Mouse (Mus musculus): ENCODE measurements around the gene Tet2. TPM values are rescaled to one million over a fixed set of nuclear protein-coding genes. Genes with fewer than 3 reads are reported as not detected.
A peak's percentile ranks its signal among the peaks of the same experiment; 100 is the strongest.
"Not testable (repeated sequence)": the region's sequence is repeated elsewhere in the genome, so short reads cannot be mapped to it uniquely, and the experiment has no call there.

Tet2 gene
- polyA plus RNA-seq, 1 experiment from 2014 or later, result 8.2 TPM

GRCm38 (mm10) chr3:133543101-133544020, 1.6 kb downstream of the Tet2 start:
- H3K36me3 ChIP-seq (ENCODE audit: control insufficient read depth, insufficient read depth, low read length), result peaks cover 3% of the 10 kb centered on the region
- ATAC-seq (replicated peaks; ENCODE audit: low FRiP score) (peak; percentile 7; the same call in 1 of the 2 replicates), DNase-seq (ENCODE audit: low spot score) (peak; percentile 56)
- H3K4me1 ChIP-seq (replicated peaks; ENCODE audit: control insufficient read depth, insufficient read depth, low read length), result no peaks in the 10 kb centered on the region
- peak overlapping the region; percentile 80 for H3K4me2 ChIP-seq
- WGBS, result 1% methylated on average over 21 of the region's 21 CpGs
- peak overlapping the region; percentile 79 for H3K9ac ChIP-seq (ENCODE audit: low read depth, low read length)
- no peaks in the 10 kb centered on the region for H3K9me3 ChIP-seq (ENCODE audit: control insufficient read depth, low read length)
- H3K4me3 ChIP-seq (ENCODE audit: low read depth, low read length), result peak overlapping the region; percentile 85
- peak overlapping the region; percentile 82 for H3K27ac ChIP-seq (ENCODE audit: low read depth, low read length)
- no peaks in the 10 kb centered on the region for H3K27me3 ChIP-seq (replicated peaks; ENCODE audit: control insufficient read depth, insufficient read depth, low read length)

- H3K4me2 ChIP-seq, result peak overlapping the region; percentile 80; the same call in 1 of the 2 replicates
- no peak overlapping the region for H3K4me3 ChIP-seq (ENCODE audit: low read depth, low read length)
- ATAC-seq (replicated peaks; ENCODE audit: low FRiP score), result no peak
Observed at GRCm38 (mm10) chr3:133542084-133542483, 2.9 kb downstream of the Tet2 start.

GRCm38 (mm10) chr3:133541000-133541399, 3.9 kb downstream of the Tet2 start:
- H3K4me1 ChIP-seq (replicated peaks; ENCODE audit: control insufficient read depth, insufficient read depth, low read length), result no peaks in the 10 kb centered on the region
- H3K9ac ChIP-seq (ENCODE audit: low read depth, low read length), result no peak overlapping the region

More at GRCm38 (mm10) chr3:133542084-133542483, 2.9 kb downstream of the Tet2 start:
- Histone ChIP-seq H3K36me3 (ENCODE audit: control insufficient read depth, insufficient read depth, low read length) (peaks cover 3% of the 10 kb centered on the region), H3K27ac (ENCODE audit: low read depth, low read length) (no peak overlapping the region), H3K9me3 (ENCODE audit: control insufficient read depth, low read length) (no peaks in the 10 kb centered on the region), H3K4me1 (replicated peaks; ENCODE audit: control insufficient read depth, insufficient read depth, low read length) (no peaks in the 10 kb centered on the region), H3K27me3 (replicated peaks; ENCODE audit: control insufficient read depth, insufficient read depth, low read length) (no peaks in the 10 kb centered on the region), H3K9ac (ENCODE audit: low read depth, low read length) (no peak overlapping the region)
- DNase-seq (ENCODE audit: low spot score), result no peak

GRCm38 (mm10) chr3:133539991-133540390, 4.9 kb downstream of the Tet2 start:
- DNase-seq (ENCODE audit: low spot score), result no peak
- WGBS, result 84% methylated on average over 4 of the region's 4 CpGs
- H3K36me3 ChIP-seq (ENCODE audit: control insufficient read depth, insufficient read depth, low read length), result peaks cover 3% of the 10 kb centered on the region
- H3K9me3 ChIP-seq (ENCODE audit: control insufficient read depth, low read length), result no peaks in the 10 kb centered on the region
- no peak for ATAC-seq (replicated peaks; ENCODE audit: low FRiP score)
- H3K27me3 ChIP-seq (replicated peaks; ENCODE audit: control insufficient read depth, insufficient read depth, low read length), result no peaks in the 10 kb centered on the region
- H3K4me2 ChIP-seq, result no peak overlapping the region
- no peak overlapping the region for H3K27ac ChIP-seq (ENCODE audit: low read depth, low read length)
- H3K4me3 ChIP-seq (ENCODE audit: low read depth, low read length), result no peak overlapping the region
- H3K9ac ChIP-seq (ENCODE audit: low read depth, low read length), result no peak overlapping the region
- no peaks in the 10 kb centered on the region for H3K4me1 ChIP-seq (replicated peaks; ENCODE audit: control insufficient read depth, insufficient read depth, low read length)

More at GRCm38 (mm10) chr3:133541000-133541399, 3.9 kb downstream of the Tet2 start:
- ATAC-seq (replicated peaks; ENCODE audit: low FRiP score), result no peak
- peaks cover 3% of the 10 kb centered on the region for H3K36me3 ChIP-seq (ENCODE audit: control insufficient read depth, insufficient read depth, low read length)
- H3K27me3 ChIP-seq (replicated peaks; ENCODE audit: control insufficient read depth, insufficient read depth, low read length), result no peaks in the 10 kb centered on the region
- H3K9me3 ChIP-seq (ENCODE audit: control insufficient read depth, low read length), result no peaks in the 10 kb centered on the region
- H3K4me2 ChIP-seq, result no peak overlapping the region
- DNase-seq (ENCODE audit: low spot score), result no peak
- no peak overlapping the region for H3K27ac ChIP-seq (ENCODE audit: low read depth, low read length)
- no peak overlapping the region for H3K4me3 ChIP-seq (ENCODE audit: low read depth, low read length)

- 82% methylated on average over 4 of the region's 4 CpGs for WGBS
- H3K9ac ChIP-seq (ENCODE audit: low read depth, low read length); H3K4me2 ChIP-seq; H3K4me1 ChIP-seq (replicated peaks; ENCODE audit: control insufficient read depth, insufficient read depth, low read length); H3K36me3 ChIP-seq (ENCODE audit: control insufficient read depth, insufficient read depth, low read length); H3K27me3 ChIP-seq (replicated peaks; ENCODE audit: control insufficient read depth, insufficient read depth, low read length); H3K4me3 ChIP-seq (ENCODE audit: low read depth, low read length); H3K9me3 ChIP-seq (ENCODE audit: control insufficient read depth, low read length); H3K27ac ChIP-seq (ENCODE audit: low read depth, low read length); ATAC-seq (replicated peaks; ENCODE audit: low FRiP score); DNase-seq (ENCODE audit: low spot score): not testable (repeated sequence)
Observed at GRCm38 (mm10) chr3:133538499-133538898, 6.4 kb downstream of the Tet2 start.

GRCm38 (mm10) chr3:133535644-133536043, 9.3 kb downstream of the Tet2 start:
- no peaks in the 10 kb centered on the region for H3K27me3 ChIP-seq (replicated peaks; ENCODE audit: control insufficient read depth, insufficient read depth, low read length)
- 82% methylated on average over 6 of the region's 6 CpGs for WGBS

GRCm38 (mm10) chr3:133534066-133534465, 10.9 kb downstream of the Tet2 start:
- WGBS, result 49% methylated on average over 6 of the region's 6 CpGs
- Histone ChIP-seq H3K9me3 (ENCODE audit: control insufficient read depth, low read length) (no peaks in the 10 kb centered on the region), H3K9ac (ENCODE audit: low read depth, low read length) (no peak overlapping the region), H3K4me2 (no peak overlapping the region), H3K4me3 (ENCODE audit: low read depth, low read length) (no peak overlapping the region), H3K36me3 (ENCODE audit: control insufficient read depth, insufficient read depth, low read length) (peaks cover 3% of the 10 kb centered on the region), H3K4me1 (replicated peaks; ENCODE audit: control insufficient read depth, insufficient read depth, low read length) (no peaks in the 10 kb centered on the region; the same call in 1 of the 2 replicates), H3K27ac (ENCODE audit: low read depth, low read length) (no peak overlapping the region), H3K27me3 (replicated peaks; ENCODE audit: control insufficient read depth, insufficient read depth, low read length) (no peaks in the 10 kb centered on the region)
- DNase-seq (ENCODE audit: low spot score) (no peak), ATAC-seq (replicated peaks; ENCODE audit: low FRiP score) (no peak)

More at GRCm38 (mm10) chr3:133535644-133536043, 9.3 kb downstream of the Tet2 start:
- Histone ChIP-seq H3K27ac (ENCODE audit: low read depth, low read length) (no peak overlapping the region), H3K4me2 (no peak overlapping the region), H3K9me3 (ENCODE audit: control insufficient read depth, low read length) (no peaks in the 10 kb centered on the region), H3K9ac (ENCODE audit: low read depth, low read length) (no peak overlapping the region), H3K36me3 (ENCODE audit: control insufficient read depth, insufficient read depth, low read length) (peaks cover 3% of the 10 kb centered on the region), H3K4me3 (ENCODE audit: low read depth, low read length) (no peak overlapping the region), H3K4me1 (replicated peaks; ENCODE audit: control insufficient read depth, insufficient read depth, low read length) (no peaks in the 10 kb centered on the region; the same call in 1 of the 2 replicates)
- ATAC-seq (replicated peaks; ENCODE audit: low FRiP score) (0 out of 2 replicates have a peak, but pooled peaks have one; percentile 40), DNase-seq (ENCODE audit: low spot score) (no peak)

- 66% methylated on average over 11 of the region's 11 CpGs for WGBS
- no peaks in the 10 kb centered on the region; the same call in 1 of the 2 replicates for H3K36me3 ChIP-seq (ENCODE audit: control insufficient read depth, insufficient read depth, low read length)
- DNase-seq (ENCODE audit: low spot score), result no peak
Observed at GRCm38 (mm10) chr3:133533272-133533995, 11.5 kb downstream of the Tet2 start.

More at GRCm38 (mm10) chr3:133533272-133533995, 11.5 kb downstream of the Tet2 start:
- Histone ChIP-seq H3K4me2 (no peak overlapping the region), H3K9ac (ENCODE audit: low read depth, low read length) (no peak overlapping the region), H3K4me3 (ENCODE audit: low read depth, low read length) (no peak overlapping the region), H3K27me3 (replicated peaks; ENCODE audit: control insufficient read depth, insufficient read depth, low read length) (no peaks in the 10 kb centered on the region), H3K27ac (ENCODE audit: low read depth, low read length) (no peak overlapping the region), H3K4me1 (replicated peaks; ENCODE audit: control insufficient read depth, insufficient read depth, low read length) (no peaks in the 10 kb centered on the region; the same call in 1 of the 2 replicates), H3K9me3 (ENCODE audit: control insufficient read depth, low read length) (no peaks in the 10 kb centered on the region)
- ATAC-seq (replicated peaks; ENCODE audit: low FRiP score), result no peak
